Mouse (Mus musculus): ENCODE data around the gene Btbd9. TPM values are rescaled to one million over a fixed set of nuclear protein-coding genes. Genes with fewer than 3 reads are reported as not detected.

Btbd9 gene
- total RNA-seq, 1 experiment: 28.2 TPM

DNA sequence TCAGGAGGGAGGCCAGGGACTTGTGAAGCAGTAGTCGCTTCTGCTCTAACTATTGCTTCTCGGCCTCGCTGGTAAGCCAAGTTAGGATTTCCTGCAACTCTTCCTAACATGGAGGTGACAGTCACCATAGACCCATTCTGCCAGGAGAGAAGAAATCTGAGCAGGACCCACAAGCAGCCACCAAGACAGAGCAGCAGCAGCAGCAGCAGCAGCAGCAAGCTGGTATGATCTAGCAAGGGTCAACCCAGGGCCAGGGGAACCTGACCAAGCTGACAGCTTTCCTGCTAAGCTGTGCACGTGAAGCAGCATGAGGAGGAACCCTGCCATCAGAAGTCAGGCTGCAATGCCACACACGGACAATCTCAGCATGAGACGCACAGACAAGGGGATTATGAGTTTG lies 244.9 kb downstream of the Btbd9 start:
- DNase-seq (ENCODE audit: low read depth, low spot score): no peak
- in situ Hi-C loops (cut with MboI; ENCODE audit: low sequenced_read_pairs in 2 of 2, unreplicated experiment in 2 of 2): no loop called here
- Histone ChIP-seq H3K36me3 (ENCODE audit: control insufficient read depth, insufficient read depth, low read length, poor library complexity, severe bottlenecking) (no peaks in the 10 kb centered on the region), H3K27ac (ENCODE audit: insufficient read depth, low read depth, low read length, poor library complexity, severe bottlenecking) (no peak overlapping the region), H3K9ac (ENCODE audit: insufficient read depth, low read depth, low read length, poor library complexity, severe bottlenecking) (no peak overlapping the region), H3K9me3 (ENCODE audit: control insufficient read depth, insufficient read depth, low read depth, low read length) (no peaks in the 10 kb centered on the region), H3K4me1 (ENCODE audit: control insufficient read depth in 2 of 2, insufficient read depth in 2 of 2, low read length in 2 of 2, poor library complexity in 1 of 2) (peaks cover 0 to 4% of the 10 kb centered on the region in 2 experiments; a peak in 2 of 4 replicates), H3K4me3 (ENCODE audit: insufficient read depth in 1 of 2, low read depth in 1 of 2, low read length in 2 of 2, poor library complexity in 1 of 2, severe bottlenecking in 1 of 2) (no peak overlapping the region)
- TF ChIP-seq HCFC1 (IDR thresholded peaks at IDR 0.05; ENCODE audit: borderline replicate concordance, insufficient read depth, low read length) (no peak), ZNF384 (IDR thresholded peaks at IDR 0.05; ENCODE audit: low read depth, low read length) (no peak), MAFK (IDR thresholded peaks at IDR 0.05; ENCODE audit: insufficient read depth, low read depth, low read length) (no peak), CHD2 (IDR thresholded peaks at IDR 0.05; ENCODE audit: low read depth, low read length) (no peak), ZC3H11A (IDR thresholded peaks at IDR 0.05; ENCODE audit: borderline replicate concordance, low read depth, low read length) (no peak)

DNA sequence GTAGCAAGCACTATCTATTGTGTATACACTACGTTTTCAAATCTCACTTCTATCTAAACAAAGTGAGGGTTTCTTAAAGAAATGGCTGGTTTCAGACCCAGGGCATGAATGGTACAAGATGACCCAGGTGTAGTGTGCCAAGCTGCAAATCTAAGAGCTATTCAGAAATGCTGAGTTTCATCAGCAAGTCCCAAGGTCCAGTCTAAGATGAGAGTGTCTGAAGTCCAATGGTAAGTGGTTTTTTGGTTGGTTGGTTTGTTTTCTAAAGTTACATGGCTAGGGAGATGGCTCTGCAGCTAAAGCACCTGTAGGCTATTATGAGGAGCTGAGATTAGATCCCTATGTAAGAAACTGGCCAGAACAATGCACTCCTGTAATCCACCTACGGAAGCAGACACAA lies 246.8 kb downstream of the Btbd9 start:
- no peak overlapping the region for H3K9ac ChIP-seq (ENCODE audit: insufficient read depth, low read depth, low read length, poor library complexity, severe bottlenecking)
- no peaks in the 10 kb centered on the region for H3K36me3 ChIP-seq (ENCODE audit: control insufficient read depth, insufficient read depth, low read length, poor library complexity, severe bottlenecking)
- in situ Hi-C loops (cut with MboI; ENCODE audit: low sequenced_read_pairs in 2 of 2, unreplicated experiment in 2 of 2): no loop called here
- DNase-seq (ENCODE audit: low read depth, low spot score): no peak
- no peaks in the 10 kb centered on the region for H3K9me3 ChIP-seq (ENCODE audit: control insufficient read depth, insufficient read depth, low read depth, low read length)
- no peak overlapping the region for H3K4me3 ChIP-seq (ENCODE audit: insufficient read depth in 1 of 2, low read depth in 1 of 2, low read length in 2 of 2, poor library complexity in 1 of 2, severe bottlenecking in 1 of 2)
- H3K27ac ChIP-seq (ENCODE audit: insufficient read depth, low read depth, low read length, poor library complexity, severe bottlenecking): no peak overlapping the region
- TF ChIP-seq ZC3H11A (IDR thresholded peaks at IDR 0.05; ENCODE audit: borderline replicate concordance, low read depth, low read length) (no peak), CHD2 (IDR thresholded peaks at IDR 0.05; ENCODE audit: low read depth, low read length) (no peak), ZNF384 (IDR thresholded peaks at IDR 0.05; ENCODE audit: low read depth, low read length) (no peak), MAFK (IDR thresholded peaks at IDR 0.05; ENCODE audit: insufficient read depth, low read depth, low read length) (no peak), HCFC1 (IDR thresholded peaks at IDR 0.05; ENCODE audit: borderline replicate concordance, insufficient read depth, low read length) (no peak)
- H3K4me1 ChIP-seq (ENCODE audit: control insufficient read depth in 2 of 2, insufficient read depth in 2 of 2, low read length in 2 of 2, poor library complexity in 1 of 2): no peaks in the 10 kb centered on the region; a peak in 1 of 4 replicates

DNA sequence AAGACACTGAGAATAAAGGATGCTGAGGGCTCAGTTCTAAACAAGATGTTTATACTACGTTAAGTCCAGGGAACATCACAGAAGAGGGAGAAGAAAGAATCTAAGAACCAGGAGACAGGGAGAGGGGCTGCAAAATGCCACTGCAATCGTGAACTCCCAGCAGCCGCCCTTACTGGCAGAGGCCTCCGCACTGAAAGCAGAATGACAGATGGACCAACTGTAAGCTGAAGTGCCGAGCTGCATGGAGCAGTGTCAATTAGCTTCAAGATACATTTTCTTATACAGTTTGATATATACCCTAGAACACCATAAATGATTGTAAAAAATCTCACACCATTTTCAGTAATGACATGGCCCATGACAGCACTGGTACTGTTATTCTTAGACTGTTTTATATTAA lies 247.4 kb downstream of the Btbd9 start:
- no peak for DNase-seq (ENCODE audit: low read depth, low spot score)
- Histone ChIP-seq H3K27ac (ENCODE audit: insufficient read depth, low read depth, low read length, poor library complexity, severe bottlenecking) (no peak overlapping the region), H3K9me3 (ENCODE audit: control insufficient read depth, insufficient read depth, low read depth, low read length) (no peaks in the 10 kb centered on the region), H3K9ac (ENCODE audit: insufficient read depth, low read depth, low read length, poor library complexity, severe bottlenecking) (no peak overlapping the region), H3K36me3 (ENCODE audit: control insufficient read depth, insufficient read depth, low read length, poor library complexity, severe bottlenecking) (no peaks in the 10 kb centered on the region), H3K4me1 (ENCODE audit: control insufficient read depth in 2 of 2, insufficient read depth in 2 of 2, low read length in 2 of 2, poor library complexity in 1 of 2) (no peaks in the 10 kb centered on the region; a peak in 1 of 4 replicates), H3K4me3 (ENCODE audit: insufficient read depth in 1 of 2, low read depth in 1 of 2, low read length in 2 of 2, poor library complexity in 1 of 2, severe bottlenecking in 1 of 2) (no peak overlapping the region)
- TF ChIP-seq CHD2 (IDR thresholded peaks at IDR 0.05; ENCODE audit: low read depth, low read length): no peak
- TF ChIP-seq MAFK (IDR thresholded peaks at IDR 0.05; ENCODE audit: insufficient read depth, low read depth, low read length): no peak
- TF ChIP-seq ZNF384 (IDR thresholded peaks at IDR 0.05; ENCODE audit: low read depth, low read length): no peak
- in situ Hi-C loops (cut with MboI; ENCODE audit: low sequenced_read_pairs in 2 of 2, unreplicated experiment in 2 of 2): no loop called here

DNA sequence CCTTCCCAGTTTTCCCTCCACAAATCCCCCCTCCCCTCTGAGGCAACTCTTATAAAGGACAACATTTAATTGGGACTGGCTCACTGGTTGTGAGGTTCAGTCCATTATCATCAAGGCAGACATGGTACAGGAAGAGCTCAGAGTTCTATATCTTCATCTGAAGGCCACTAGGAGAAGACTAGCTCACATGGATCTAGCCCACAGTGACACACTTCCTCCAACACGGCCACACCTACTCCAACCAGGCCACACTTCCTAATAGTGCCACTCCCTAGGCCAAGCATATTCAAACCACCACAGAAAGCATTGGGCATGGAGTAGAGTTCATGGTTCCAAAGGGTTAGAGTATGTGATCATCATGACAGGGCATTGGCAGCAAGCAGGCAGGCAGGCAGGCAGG lies 249.4 kb downstream of the Btbd9 start:
- DNase-seq (ENCODE audit: low read depth, low spot score): no peak
- no peaks in the 10 kb centered on the region for H3K36me3 ChIP-seq (ENCODE audit: control insufficient read depth, insufficient read depth, low read length, poor library complexity, severe bottlenecking)
- in situ Hi-C loops (cut with MboI; ENCODE audit: low sequenced_read_pairs in 2 of 2, unreplicated experiment in 2 of 2): no loop called here
- H3K4me3 ChIP-seq (ENCODE audit: insufficient read depth in 1 of 2, low read depth in 1 of 2, low read length in 2 of 2, poor library complexity in 1 of 2, severe bottlenecking in 1 of 2): no peak overlapping the region
- H3K9ac ChIP-seq (ENCODE audit: insufficient read depth, low read depth, low read length, poor library complexity, severe bottlenecking): no peak overlapping the region
- H3K27ac ChIP-seq (ENCODE audit: insufficient read depth, low read depth, low read length, poor library complexity, severe bottlenecking): no peak overlapping the region
- TF ChIP-seq MAFK (IDR thresholded peaks at IDR 0.05; ENCODE audit: insufficient read depth, low read depth, low read length) (no peak), ZNF384 (IDR thresholded peaks at IDR 0.05; ENCODE audit: low read depth, low read length) (no peak), ZC3H11A (IDR thresholded peaks at IDR 0.05; ENCODE audit: borderline replicate concordance, low read depth, low read length) (no peak), CHD2 (IDR thresholded peaks at IDR 0.05; ENCODE audit: low read depth, low read length) (no peak), HCFC1 (IDR thresholded peaks at IDR 0.05; ENCODE audit: borderline replicate concordance, insufficient read depth, low read length) (no peak)
- no peaks in the 10 kb centered on the region for H3K9me3 ChIP-seq (ENCODE audit: control insufficient read depth, insufficient read depth, low read depth, low read length)
- no peaks in the 10 kb centered on the region; a peak in 1 of 4 replicates for H3K4me1 ChIP-seq (ENCODE audit: control insufficient read depth in 2 of 2, insufficient read depth in 2 of 2, low read length in 2 of 2, poor library complexity in 1 of 2)

DNA sequence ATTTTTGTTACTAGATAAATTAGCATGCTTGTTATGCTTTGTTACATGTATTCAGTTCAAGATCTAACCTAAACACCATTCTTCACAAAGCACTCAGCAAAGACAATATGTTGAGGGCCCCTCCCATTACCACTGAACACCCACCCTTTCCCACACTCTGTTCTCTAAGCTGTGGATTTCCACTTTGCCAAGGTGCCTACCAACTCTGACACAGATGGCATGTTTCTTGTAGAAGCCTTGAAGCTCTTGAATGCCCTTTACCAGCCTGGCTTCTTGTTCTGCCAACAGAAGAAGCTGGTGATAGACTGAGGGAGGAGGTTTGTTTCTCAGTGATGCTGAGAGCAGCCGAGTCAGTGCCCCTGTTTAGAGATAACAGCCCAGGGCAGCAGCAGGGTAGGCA lies 256.0 kb downstream of the Btbd9 start:
- Histone ChIP-seq H3K27ac (ENCODE audit: insufficient read depth, low read depth, low read length, poor library complexity, severe bottlenecking) (no peak overlapping the region), H3K9me3 (ENCODE audit: control insufficient read depth, insufficient read depth, low read depth, low read length) (no peaks in the 10 kb centered on the region), H3K4me1 (ENCODE audit: control insufficient read depth in 2 of 2, insufficient read depth in 2 of 2, low read length in 2 of 2, poor library complexity in 1 of 2) (no peaks in the 10 kb centered on the region), H3K9ac (ENCODE audit: insufficient read depth, low read depth, low read length, poor library complexity, severe bottlenecking) (no peak overlapping the region), H3K36me3 (ENCODE audit: control insufficient read depth, insufficient read depth, low read length, poor library complexity, severe bottlenecking) (no peaks in the 10 kb centered on the region), H3K4me3 (ENCODE audit: insufficient read depth in 1 of 2, low read depth in 1 of 2, low read length in 2 of 2, poor library complexity in 1 of 2, severe bottlenecking in 1 of 2) (no peak overlapping the region)
- no peak for DNase-seq (ENCODE audit: low read depth, low spot score)
- TF ChIP-seq CHD2 (IDR thresholded peaks at IDR 0.05; ENCODE audit: low read depth, low read length) (no peak), HCFC1 (IDR thresholded peaks at IDR 0.05; ENCODE audit: borderline replicate concordance, insufficient read depth, low read length) (no peak), ZNF384 (IDR thresholded peaks at IDR 0.05; ENCODE audit: low read depth, low read length) (no peak)
- in situ Hi-C loops (cut with MboI; ENCODE audit: low sequenced_read_pairs in 2 of 2, unreplicated experiment in 2 of 2): no loop called here
